Mouse (Mus musculus) subcutaneous adipose tissue, adult 2 months (tissue): ENCODE results near the gene Daxx. TPM values are rescaled to one million over a fixed set of nuclear protein-coding genes. Genes with fewer than 3 reads are reported as not detected.

Experiments
- polyA plus RNA-seq: library from polyadenylated mRNA; depleted of rRNA; stranded (reverse); fragments of >200 nt; gene quantifications from 2 replicates; pipeline ENCODE4 v1.2.3, GENCODE M21; 2012; ENCODE audit warnings: low replicate concordance; rRNA removed

Daxx gene
- 47.5 and 58.9 TPM in 2 replicates for polyA plus RNA-seq

DNA sequence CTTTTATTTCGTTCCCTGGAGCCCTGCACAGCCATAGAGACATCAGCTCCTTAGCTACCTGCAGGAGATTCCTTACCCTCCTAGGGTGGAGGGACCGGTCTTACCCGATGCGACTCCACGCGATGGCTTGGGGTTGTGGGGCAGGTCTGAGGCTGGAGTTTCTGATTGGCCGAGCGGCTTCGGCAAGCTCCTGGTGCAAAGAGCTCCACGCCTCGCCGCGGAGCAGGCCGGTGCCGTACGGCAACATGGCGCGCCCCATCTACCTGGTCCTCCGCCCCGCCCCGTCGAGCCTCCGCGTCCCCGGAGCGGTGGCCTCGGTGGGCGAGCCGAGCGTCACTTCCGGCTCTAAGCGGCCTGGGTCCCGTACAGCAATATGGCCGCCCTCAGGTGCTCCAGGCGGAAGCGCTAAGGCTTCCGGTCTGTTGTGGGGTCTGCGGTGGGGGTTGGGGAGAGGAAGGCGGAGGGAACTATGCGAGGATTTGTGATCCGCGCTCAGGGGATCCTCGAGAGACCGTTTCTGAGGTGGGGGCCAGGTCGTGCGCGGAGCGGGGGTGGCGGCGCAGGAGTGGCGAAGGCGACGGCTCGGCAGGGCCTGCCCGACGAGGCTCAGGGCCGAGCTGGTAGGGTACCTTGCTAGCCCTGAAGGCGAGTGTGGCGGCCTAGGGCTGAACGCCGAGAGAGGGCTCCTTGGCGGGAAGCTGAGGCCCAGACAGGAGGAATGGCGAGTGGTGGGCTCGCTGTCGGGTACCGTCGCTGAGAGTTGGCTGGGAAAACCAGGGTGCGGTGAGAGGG lies at the start of gene Daxx:
TSS of gene Daxx (plus strand) at position 338 of the 792 bp plus-strand sequence.

GRCm38 (mm10) chr17:33873537-33873936 lies 35.7 kb upstream of the Daxx start, which contains the start of gene Gm7029:
Gene Gm7029, plus strand, starts transcription at chr17:33873837.

GRCm38 (mm10) chr17:33890533-33891059 lies 18.6 kb upstream of the Daxx start, which contains the start of gene Kifc1:
Gene Kifc1, minus strand, starts transcription at chr17:33890661.

GRCm38 (mm10) chr17:33904835-33905234 lies 4.4 kb upstream of the Daxx start, which contains the start of gene Platr17:
Gene Platr17, plus strand, starts transcription at chr17:33905135.

DNA sequence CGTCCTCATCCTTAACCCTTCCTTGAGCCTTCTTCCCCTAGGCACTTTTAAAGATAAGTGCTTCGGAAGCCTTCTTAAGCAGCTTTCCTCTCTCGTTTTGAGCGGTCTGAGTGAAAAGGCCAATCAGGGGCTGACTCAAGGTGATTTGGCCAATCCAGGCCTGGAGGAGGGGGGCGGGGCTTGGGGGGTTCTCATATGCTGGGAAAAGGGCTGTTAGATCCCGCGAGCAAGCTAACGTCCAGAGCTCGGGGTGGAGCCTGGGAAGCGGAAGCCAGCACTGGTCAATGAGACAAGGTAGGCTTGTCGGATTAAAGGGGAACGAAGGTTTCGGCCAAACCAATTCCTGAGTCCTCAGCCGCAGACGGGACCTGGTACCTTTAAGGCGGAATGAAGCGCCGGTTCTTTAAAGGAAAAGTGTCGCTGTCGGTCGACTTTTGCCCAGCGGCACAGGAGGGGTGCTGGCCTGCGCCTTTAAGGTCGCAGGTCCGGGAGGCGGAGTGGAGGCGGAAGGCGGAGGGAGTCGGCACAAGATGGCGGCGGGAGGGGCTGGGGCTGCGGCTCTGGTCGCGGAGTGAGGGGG lies 6.5 kb downstream of the Daxx start, which contains the start of the genes Tapbp and Zbtb22:
TSS of gene Tapbp (plus strand) at position 229 of the 580 bp plus-strand sequence.
TSS of gene Zbtb22 (plus strand) at position 234 of the 580 bp plus-strand sequence.

DNA sequence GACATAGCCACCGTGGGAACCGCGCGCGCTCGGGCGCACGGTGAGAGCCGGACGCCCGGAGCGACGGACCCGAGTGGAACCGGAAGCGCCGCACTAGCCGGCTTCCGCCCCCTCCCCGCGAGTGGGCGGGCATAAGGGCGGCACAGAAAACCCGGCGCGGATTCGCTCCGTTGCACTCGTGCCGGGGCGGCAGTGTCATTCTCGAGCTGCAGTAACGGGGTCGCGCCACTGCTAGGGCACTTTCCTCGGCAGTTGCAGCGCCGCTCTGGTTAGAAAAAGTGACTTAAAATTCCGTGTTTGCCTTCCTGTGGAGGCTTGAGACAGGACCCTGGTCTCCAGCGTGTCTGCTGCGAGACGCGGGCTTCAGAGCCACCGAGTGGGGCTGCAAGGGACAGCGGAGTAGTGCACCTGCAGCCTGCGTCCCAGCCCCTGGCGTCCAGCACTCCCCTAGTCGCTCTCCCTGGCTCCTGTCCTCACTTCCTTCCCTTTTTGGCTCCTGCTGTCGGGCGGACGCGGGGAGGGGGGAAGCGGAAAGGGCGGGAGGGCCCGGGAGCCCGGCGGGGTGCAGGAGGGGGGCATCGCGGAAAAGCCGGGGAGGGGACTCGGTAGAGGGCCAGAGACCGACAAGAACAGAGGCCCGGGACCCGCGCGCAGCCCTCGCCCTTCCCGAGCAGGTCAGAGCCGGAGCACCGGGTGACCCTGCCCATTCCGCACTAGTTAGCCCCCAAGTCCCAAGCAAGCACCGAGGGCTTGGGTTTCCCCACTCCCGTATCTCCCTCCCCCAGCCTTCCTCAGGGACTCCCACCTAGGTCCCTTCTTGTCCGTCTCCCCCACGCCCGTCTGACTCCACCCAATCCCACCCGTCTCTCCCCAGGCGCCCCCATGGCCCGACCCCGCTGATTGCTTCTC lies 20.4 kb downstream of the Daxx start, which contains the start of gene Rgl2:
TSS of gene Rgl2 (plus strand) at position 173 of the 909 bp plus-strand sequence.

DNA sequence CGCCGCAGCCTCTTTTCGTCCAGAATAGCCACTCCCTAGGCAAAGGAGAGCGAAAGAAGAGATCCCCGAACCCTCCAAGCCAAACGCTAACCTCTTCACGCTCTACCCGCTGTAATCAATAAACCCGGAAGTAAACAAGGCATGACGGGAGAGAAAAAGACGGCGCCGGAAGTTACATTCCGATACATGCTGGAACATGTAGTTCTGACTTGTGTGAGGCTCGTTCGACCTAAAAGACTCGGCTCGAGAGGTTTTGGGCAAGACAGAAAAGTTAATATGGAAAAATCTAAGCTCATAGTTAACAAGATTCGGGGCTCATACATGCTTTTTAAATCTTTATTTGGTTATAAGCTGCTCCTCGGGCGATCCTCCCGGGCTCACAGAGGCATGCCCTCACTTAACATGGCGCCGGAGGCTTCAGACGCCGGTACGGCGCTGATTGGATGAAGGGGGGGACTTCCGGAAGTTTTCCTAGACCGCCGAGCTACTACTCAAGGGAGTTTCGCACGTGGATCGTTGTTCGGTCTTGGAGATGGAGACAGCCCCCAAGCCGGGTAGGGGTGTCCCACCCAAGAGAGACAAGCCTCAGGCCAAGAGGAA lies 31.1 kb downstream of the Daxx start, which contains the start of the genes Pfdn6 and Wdr46:
TSS of gene Pfdn6 (minus strand) at position 138 of the 600 bp plus-strand sequence.
TSS of gene Wdr46 (plus strand) at position 455 of the 600 bp plus-strand sequence.

DNA sequence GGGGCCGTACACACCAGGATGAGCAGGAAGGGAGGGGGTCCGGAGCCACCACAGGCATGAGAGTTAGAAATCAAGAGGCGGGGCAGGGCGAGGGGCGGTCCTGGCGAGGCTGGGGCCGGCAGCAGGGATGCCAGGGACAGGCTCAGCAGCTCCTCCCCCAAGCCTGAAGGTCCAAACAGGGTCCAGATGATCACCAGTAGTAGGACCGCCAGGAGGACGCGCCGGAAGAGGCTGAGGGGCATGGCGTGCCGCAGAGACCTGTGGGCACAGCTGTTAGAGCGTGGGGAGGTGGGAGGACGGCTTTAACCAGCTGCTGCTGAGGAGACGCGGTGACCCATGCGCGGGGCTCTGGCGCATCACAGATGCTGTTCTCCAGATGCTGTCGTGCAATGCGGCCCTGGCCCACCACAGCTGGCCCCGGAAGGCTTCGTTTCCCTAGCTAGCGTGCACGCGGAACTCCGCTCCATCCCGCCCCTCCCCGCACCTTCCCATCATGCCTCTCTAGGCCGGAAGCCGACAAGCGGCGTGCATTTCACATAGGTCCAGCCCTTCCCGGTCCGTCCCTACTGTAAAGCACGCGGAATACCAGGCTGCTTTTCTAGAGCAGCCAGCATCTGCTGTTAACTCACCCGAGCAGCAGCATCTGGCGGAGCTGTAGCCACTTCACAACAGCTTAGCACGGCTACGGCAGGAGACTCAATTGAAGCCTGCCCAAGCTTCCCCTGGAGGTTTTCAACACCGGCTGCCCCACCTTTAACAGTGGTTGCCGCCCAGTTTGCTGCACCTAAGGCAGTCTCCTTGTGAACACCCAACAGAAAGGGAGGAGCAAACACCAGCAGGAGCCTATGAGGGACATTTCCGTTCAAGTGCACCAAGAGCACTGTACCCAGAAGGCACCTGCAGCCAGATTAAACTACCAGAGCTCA lies 42.1 kb downstream of the Daxx start, which contains the start of gene B3galt4:
TSS of gene B3galt4 (minus strand) at position 468 of the 926 bp plus-strand sequence.

DNA sequence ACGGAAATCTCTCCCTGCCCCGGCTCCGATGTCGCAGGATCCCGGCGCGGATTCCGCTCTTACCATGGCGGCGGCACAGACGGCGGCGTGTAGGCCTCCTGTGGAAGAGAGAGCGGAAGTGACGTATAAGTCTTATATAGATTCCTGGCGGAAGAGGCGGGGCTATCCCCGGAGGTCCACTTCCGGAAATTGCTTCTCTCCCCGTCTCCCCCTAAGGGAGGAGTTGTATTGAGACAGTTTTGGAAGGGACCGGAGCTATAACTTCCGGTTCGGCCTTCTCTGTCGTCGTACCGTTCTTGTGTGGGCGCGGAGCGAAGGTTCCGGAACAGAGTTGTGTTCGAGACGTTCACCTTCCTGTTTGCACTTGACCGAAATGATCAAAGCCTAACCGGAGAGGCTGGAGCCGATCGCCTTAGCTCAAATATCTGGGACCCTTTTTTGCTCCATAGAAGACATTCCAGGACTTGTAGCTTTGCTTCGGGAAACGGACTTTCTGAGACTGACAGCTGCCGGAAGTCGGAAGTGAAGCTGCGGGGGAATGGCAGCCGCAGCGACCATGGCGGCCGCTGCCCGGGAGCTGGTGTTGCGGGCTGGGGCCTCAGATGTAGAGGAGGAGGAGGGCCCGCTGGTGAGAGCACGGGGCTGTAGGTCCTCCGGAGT lies 46.5 kb downstream of the Daxx start, which contains the start of the genes Vps52 and Rps18:
TSS of gene Vps52 (plus strand) at position 258 of the 660 bp plus-strand sequence.
TSS of gene Rps18 (minus strand) at position 447 of the 660 bp plus-strand sequence.

Other genes with a start within 250 kb of the Daxx start
- 49.4 and 85.8 TPM in 2 replicates for gene Hnrnpm, start 222.6 kb upstream of the Daxx start, polyA plus RNA-seq
- 134 and 205 TPM in 2 replicates for gene March2, start 190.7 kb upstream of the Daxx start, polyA plus RNA-seq
- gene Rab11b, start 148.9 kb upstream of the Daxx start, polyA plus RNA-seq, result 367 and 417 TPM in 2 replicates
- gene Angptl4, start 127.6 kb upstream of the Daxx start, polyA plus RNA-seq, result 131 and 603 TPM in 2 replicates
- gene Kank3, start 98.9 kb upstream of the Daxx start, polyA plus RNA-seq, result 124 and 438 TPM in 2 replicates
- gene Rps28, start 84.9 kb upstream of the Daxx start, polyA plus RNA-seq, result 443 and 1,172 TPM in 2 replicates
- 619 and 635 TPM in 2 replicates for gene Ndufa7, start 84.8 kb upstream of the Daxx start, polyA plus RNA-seq
- 142 and 168 TPM in 2 replicates for gene Cd320, start 66.3 kb upstream of the Daxx start, polyA plus RNA-seq
- not detected in 2 replicates for gene Gm7029, start 35.6 kb upstream of the Daxx start, polyA plus RNA-seq
- gene Kifc1, start 18.8 kb upstream of the Daxx start, polyA plus RNA-seq, result 1.6 and 9.5 TPM in 2 replicates
- 0.22 and 0.39 TPM in 2 replicates for gene Platr17, start 4.3 kb upstream of the Daxx start, polyA plus RNA-seq
- 206 and 319 TPM in 2 replicates for gene Tapbp, start 6.5 kb downstream of the Daxx start, polyA plus RNA-seq
- 42.7 and 55.1 TPM in 2 replicates for gene Zbtb22, start 6.5 kb downstream of the Daxx start, polyA plus RNA-seq
- gene Rgl2, start 20.1 kb downstream of the Daxx start, polyA plus RNA-seq, result 157 and 179 TPM in 2 replicates
- gene Pfdn6, start 30.9 kb downstream of the Daxx start, polyA plus RNA-seq, result 29.4 and 29.5 TPM in 2 replicates
- 15.8 and 36.0 TPM in 2 replicates for gene Wdr46, start 31.2 kb downstream of the Daxx start, polyA plus RNA-seq
- 6.6 and 9.0 TPM in 2 replicates for gene B3galt4, start 42.1 kb downstream of the Daxx start, polyA plus RNA-seq
- gene Vps52, start 46.4 kb downstream of the Daxx start, polyA plus RNA-seq, result 65.8 and 76.5 TPM in 2 replicates
- gene Rps18, start 46.6 kb downstream of the Daxx start, polyA plus RNA-seq, result 464 and 878 TPM in 2 replicates
- gene H2-K1, start 90.9 kb downstream of the Daxx start, polyA plus RNA-seq, result 3,046 and 5,899 TPM in 2 replicates
- gene Ring1, start 115.3 kb downstream of the Daxx start, polyA plus RNA-seq, result 31.6 and 54.8 TPM in 2 replicates
- gene H2-Ke6, start 118.6 kb downstream of the Daxx start, polyA plus RNA-seq, result 86.6 and 99.6 TPM in 2 replicates
- 134 and 217 TPM in 2 replicates for gene Slc39a7, start 122.3 kb downstream of the Daxx start, polyA plus RNA-seq
- 48.9 and 66.9 TPM in 2 replicates for gene Rxrb, start 122.4 kb downstream of the Daxx start, polyA plus RNA-seq
- gene Col11a2, start 130.0 kb downstream of the Daxx start, polyA plus RNA-seq, result 0.62 and 1.1 TPM in 2 replicates
- 1.5 and 8.0 TPM in 2 replicates for gene H2-Oa, start 182.9 kb downstream of the Daxx start, polyA plus RNA-seq
- gene H2-DMa, start 210.1 kb downstream of the Daxx start, polyA plus RNA-seq, result 57.9 and 70.0 TPM in 2 replicates
- gene Brd2, start 213.2 kb downstream of the Daxx start, polyA plus RNA-seq, result 90.8 and 138 TPM in 2 replicates
- gene H2-DMb2, start 233.9 kb downstream of the Daxx start, polyA plus RNA-seq, result 4.7 and 9.3 TPM in 2 replicates
- 81.8 and 86.9 TPM in 2 replicates for gene H2-DMb1, start 243.7 kb downstream of the Daxx start, polyA plus RNA-seq